Mouse (Mus musculus) urinary bladder, postnatal 4 days (tissue): ENCODE results near the gene Ctsk.

Source experiments
- DNase-seq, 2 experiments: peaks; one replicate each; pipeline ENCODE4 v3.0.0; 2021 to 2022; ENCODE audit warnings: low spot score in 2 of 2

Gene Ctsk

DNA sequence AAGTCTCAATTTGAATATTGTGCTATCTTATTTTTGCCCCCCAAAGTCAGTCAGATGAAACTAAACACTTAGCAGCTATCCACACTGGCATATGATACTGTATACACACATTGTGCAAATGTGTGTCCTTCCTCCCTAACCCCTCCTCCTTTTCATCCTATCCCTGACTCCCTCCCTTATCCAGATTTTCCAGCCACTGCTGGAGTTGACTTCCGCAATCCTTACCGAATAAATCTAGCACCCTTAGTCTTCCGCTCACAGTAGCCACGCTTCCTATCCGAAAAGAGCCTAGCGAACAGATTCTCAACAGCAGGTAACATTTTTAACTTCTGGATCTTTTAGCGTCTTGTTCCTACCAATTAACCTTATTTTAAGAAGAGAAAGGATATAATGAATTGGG, at the start of gene Ctsk:
Ctsk (plus strand) TSS at position 233 of the 400 bp plus-strand sequence.
- no peak for DNase-seq

DNA sequence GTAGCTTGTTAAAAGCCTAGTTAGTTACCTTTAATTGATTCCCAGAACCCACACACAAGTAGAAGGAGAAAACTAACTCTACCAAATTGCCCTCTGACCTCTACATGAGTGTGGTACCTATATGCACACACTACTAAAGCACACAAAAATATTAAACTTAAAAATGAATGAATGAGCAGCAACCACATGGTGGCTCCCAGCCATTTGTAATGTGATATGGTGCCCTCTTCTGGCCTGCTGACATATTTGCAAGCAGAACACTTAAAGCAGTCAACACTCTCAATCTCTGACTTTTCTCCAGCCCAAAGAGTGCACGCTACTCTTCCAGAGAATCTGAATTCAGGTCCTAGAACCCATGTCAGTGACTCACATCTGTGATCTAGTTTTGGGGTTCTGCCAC, 48.6 kb upstream of the Ctsk start:
- no peak for DNase-seq

DNA sequence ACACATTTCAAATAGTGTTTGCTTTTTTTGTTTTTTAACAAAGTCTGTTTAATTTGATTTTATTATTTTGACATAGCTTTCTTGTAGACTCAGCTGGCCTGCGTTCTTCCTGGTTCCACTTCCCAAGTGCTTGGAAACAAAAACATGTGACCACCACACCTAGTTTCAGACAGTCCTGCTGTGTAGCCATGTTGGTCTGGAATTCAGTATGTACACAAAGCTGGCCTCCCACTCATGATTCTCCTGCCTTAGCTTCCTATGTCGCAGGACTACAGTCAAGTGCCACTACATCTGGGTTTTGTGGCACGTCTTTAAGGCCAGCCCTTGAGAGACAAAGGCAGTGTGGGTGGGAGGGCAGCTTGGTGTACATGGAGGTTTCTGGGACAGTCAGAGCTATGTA, 48.1 kb upstream of the Ctsk start:
- no peak for DNase-seq

DNA sequence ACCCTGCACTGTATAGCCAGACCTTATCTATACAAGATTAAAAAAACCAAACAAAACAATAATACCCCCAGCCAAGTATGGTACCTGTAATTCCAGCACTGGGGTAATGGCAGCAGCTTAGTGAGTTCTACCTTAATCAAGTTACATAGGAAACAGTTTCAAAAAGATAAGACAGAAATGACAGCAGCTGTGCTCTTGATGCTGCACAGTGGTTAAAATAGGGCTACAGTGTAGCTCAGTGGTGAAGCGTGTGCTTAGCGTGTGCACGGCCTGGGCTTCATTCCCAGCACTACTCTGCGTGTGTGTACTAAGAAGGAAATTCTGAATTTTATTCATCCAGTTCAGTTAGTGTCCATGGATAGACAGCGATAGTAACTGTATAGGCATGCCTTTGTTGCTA, 42.7 kb upstream of the Ctsk start:
- no peak for DNase-seq

GRCm38 (mm10) chr3:95457758-95458157, 41.3 kb upstream of the Ctsk start:
- DNase-seq, result no peak

DNA sequence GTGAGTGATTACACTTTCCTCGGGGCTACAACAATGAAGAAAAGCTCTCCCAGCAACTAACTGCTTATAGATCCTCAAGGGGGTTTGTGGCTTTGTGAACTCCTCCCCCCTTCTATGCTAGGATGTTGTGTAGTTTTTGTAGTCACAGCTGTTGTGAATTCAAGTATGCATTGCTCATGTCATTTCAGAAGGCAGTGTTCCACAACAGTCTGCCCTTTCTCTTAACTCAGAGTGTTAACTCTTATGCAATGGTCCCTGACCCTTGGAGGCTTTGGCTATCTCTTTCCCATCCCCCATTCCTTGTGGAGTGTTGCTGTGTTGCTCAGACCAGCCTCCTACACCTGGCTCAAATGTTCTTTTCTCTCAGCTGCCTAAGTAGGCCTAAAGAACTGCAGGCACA, 39.7 kb upstream of the Ctsk start:
- no peak for DNase-seq

- DNase-seq, result no peak
Observed at GRCm38 (mm10) chr3:95463852-95464251, 35.2 kb upstream of the Ctsk start.

- DNase-seq, result no peak
Observed at GRCm38 (mm10) chr3:95478966-95479365, 20.1 kb upstream of the Ctsk start.

DNA sequence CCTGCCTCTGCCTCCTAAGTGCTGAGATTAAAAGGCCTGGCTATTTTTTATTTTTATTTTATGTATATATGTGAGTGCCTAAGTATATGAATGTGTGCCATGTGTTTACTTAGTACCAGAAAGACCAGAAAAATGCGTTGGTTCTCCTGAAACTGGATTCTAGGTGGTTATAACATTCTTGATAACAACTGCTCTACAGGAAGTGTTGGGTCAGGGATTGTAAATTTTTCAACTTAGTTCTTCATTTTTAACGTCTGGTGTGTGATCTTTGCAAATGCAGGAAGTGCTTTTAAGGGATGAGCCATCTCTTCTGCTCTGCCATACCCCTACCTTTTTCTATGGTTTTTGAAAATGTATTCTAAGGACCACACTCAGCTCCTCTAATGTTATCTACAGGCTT, 12.6 kb upstream of the Ctsk start:
- DNase-seq, result no peak

DNA sequence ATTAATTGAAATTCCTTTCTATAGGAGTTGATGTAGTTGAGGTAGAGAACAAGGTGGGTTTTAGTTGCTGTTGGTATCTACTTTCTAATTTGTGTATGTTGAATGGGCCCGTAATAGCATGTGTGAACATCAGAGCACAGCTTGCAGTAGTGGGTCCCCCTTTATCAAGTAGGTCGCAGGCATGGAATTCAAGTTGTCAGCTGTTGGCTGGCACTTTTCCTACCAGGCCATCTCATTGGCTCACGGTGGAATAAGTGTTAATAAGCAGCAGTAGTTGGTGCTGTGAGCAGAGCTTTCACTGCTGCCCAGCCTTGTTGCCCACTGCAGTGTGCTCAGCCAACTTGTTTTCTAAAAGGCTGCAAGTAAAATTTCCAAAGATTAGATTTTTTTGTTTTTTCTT, 10.4 kb upstream of the Ctsk start:
- DNase-seq, result no peak

DNA sequence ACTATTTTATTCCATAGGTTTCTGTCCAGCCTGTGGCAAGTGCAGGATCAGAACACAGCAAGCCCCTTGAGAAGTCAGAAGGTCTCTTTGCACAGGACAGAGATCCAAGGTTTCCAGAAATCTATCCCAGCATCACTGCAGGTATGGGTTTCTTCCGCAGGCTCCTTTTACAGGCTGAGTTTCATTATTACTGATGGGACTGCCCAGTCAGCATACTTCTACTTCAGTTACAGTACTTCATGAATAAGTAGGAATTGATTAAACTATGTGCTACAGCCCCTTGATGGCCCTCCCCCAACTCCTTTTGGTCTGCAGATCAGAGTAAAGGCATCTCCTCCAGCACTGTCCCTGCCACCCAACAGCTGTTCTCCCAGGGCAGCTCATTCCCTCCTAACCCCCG, 8.8 kb upstream of the Ctsk start:
- DNase-seq, result no peak

DNA sequence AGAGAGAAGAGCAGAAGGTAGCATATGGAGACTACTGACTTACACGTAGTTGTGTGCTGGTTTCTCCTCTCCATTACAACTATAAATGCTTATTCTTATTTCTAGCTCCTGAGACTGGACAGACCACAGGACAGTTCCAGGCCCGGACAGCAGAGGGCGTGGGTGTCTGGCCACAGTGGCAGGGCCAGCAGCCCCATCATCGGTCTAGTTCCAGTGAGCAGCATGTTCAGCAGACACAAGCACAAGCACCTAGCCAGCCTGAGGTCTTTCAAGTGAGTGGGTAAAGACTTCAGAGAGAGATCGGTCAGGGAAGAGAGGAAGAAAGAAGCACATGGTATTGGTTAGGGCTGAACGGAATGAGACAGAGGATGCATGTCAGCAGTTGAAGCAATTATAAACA, 4.7 kb upstream of the Ctsk start:
- peak; percentile 28 to 64 for DNase-seq

DNA sequence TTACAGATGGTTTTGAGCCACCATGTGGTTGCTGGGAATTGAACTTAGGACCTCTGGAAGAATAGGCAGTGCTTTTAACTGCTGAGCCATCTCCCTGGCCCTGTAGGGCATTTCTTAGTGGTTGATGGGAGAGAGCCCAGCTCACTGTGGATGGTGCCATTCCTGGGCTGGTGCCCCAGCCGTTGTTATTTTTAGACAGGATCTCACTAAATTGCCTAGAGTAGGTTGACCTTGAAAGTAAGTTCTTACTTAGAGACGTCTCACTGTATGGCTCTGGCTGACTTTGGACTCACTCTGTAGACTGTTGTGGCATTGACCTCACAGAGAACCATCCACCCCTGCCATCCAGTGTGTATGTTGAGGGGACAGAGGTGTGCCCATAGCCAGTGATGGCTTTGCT, 827 bp upstream of the Ctsk start:
- DNase-seq, result no peak

DNA sequence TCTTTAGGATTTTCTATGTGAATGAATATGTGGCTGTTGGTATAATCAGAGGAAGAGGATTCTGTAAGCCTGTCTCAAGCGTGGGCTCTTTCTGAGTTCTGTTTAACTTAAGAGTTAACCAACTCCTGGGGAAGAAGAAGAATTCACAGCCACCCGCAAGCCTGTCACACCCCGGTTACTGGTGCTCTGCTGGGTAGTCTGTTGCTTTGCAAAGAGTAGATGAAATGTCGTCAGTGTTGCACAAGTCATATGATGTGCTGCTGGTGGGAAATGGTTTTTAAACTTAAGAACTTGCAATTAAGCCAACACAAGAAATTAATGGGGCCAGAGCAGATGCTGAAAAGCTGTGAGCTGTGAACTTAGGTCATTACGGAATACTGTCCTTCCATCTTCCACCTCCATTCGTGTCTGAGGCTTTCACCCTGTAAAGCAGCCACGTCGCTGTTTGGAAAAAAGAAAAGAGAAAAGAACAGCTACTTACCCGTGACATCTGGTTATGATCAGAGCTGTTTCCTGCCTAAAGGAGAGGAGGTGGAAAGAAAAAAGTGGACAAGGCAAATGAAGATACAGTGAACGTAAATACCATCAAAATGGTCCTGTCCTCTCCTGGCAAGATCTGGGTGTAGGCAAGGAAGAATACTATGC, 562 bp downstream of the Ctsk start:
- DNase-seq, result no peak

DNA sequence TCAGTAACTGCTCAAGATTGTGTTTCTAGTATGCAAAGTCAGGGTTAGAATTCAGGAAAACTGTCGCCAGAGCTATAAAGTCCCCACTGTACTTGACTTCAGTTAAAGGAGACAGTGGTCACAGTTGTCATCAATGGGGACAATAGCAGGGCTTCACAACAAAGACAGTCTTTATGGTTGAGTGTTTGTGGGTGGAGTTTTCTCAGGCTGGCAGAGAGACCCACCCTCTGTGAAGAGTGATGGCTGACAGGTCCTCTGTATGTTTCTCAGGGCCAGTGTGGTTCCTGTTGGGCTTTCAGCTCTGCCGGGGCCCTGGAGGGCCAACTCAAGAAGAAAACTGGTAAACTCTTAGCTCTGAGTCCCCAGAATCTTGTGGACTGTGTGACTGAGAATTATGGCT, 3.3 kb downstream of the Ctsk start:
- DNase-seq, result no peak

- DNase-seq, result no peak
Observed at GRCm38 (mm10) chr3:95509348-95509747, 10.3 kb downstream of the Ctsk start.

DNA sequence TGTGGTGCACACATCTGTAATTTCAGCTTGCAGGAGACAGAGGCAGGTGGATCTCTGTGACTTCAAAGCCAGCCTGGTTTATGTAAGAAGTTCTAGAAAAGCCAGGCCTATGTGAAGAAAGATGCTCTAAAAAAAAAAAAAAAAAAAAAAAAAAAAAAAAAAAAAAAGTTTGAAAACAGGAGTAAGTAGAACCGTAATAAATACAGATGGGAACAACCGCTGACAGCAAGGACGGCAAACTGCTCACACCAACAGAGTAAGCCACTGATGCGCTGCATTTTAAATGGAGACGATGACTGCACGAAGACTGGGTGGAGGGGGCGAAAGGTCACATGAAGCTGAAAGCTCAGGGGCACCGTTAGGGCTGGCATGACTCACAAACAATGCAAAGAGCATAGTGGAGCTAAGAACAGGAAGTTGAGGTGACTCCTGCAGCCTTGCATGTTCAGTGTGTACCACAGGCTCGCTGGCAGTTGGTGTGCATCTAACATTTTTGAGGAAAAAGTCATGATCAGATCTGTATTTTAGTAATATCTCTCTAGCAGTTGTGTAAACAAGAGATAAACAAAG, 12.6 kb downstream of the Ctsk start:
- no peak for DNase-seq

GRCm38 (mm10) chr3:95516614-95517041, 17.6 kb downstream of the Ctsk start:
- no peak for DNase-seq

DNA sequence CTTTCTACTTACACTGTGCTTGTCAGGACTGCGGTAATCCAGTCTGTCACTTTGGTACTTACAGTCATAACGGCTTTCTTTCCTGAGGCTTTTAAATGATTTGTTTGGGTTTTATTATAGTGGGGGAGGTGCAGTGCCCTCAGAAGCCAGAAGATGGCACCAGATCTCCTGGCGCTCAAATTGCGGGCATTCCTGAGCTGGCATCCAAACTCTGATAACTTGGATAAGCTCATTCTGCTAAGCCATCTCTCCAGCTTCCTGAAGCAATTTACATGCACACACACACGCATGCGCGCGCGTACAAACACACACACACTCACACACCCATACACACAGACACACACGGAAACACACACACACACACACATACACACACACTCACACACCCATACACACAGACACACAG, 18.4 kb downstream of the Ctsk start:
- peak in 1 of 2 experiments; percentile 25 for DNase-seq

- DNase-seq, result no peak
Observed at GRCm38 (mm10) chr3:95518891-95519290, 19.8 kb downstream of the Ctsk start.

- DNase-seq, result no peak
Observed at GRCm38 (mm10) chr3:95519315-95519714, 20.3 kb downstream of the Ctsk start.

- no peak for DNase-seq
Observed at GRCm38 (mm10) chr3:95520100-95520499, 21.0 kb downstream of the Ctsk start.

DNA sequence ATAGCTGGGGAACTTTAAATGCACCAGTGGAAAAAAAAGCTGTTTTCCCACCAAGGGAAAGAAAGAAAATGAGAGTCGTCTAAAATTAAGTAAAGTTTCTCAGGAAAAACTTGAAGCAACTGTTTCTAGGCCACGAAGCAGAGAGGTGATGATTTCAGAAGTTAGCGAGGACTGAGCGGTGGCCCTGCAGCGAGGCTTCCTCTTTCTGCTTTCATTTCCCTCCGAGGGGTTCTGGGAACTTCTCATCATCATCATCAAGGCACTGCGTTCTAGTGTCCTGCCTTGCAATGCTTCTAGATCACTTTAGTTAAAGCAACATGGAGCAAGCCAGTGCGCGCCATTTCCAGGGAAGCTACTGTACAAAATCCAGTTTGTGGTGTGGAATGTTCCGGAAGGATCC, 22.1 kb downstream of the Ctsk start:
- no peak for DNase-seq

GRCm38 (mm10) chr3:95523662-95524061, 24.6 kb downstream of the Ctsk start:
- no peak for DNase-seq
